Mouse (Mus musculus) limb, embryonic 10.5 days (tissue): ENCODE results near the gene Mmp2. TPM values are rescaled to one million over a fixed set of nuclear protein-coding genes. Genes with fewer than 3 reads are reported as not detected.

Source experiments
- DNase-seq: peaks from one replicate; pipeline ENCODE4 v3.0.0-alpha.2; 2017; ENCODE audit warnings: low spot score
- H3K27ac ChIP-seq: fragments of 300-500 bp; sonication (generic); 2 replicates; pipeline ENCODE4 v1.5.1; 2016; ENCODE audit warnings: mild to moderate bottlenecking
- H3K27me3 ChIP-seq: fragments of 300-500 bp; sonication (generic); 2 replicates; pipeline ENCODE4 v1.6.1; 2016; ENCODE audit warnings: low read depth, mild to moderate bottlenecking; ENCODE audit not compliant: poor library complexity, severe bottlenecking
- H3K36me3 ChIP-seq: fragments of 300-500 bp; sonication (generic); 2 replicates; pipeline ENCODE4 v1.6.1; 2016; ENCODE audit warnings: mild to moderate bottlenecking, moderate library complexity
- H3K4me1 ChIP-seq: fragments of 300-500 bp; sonication (generic); 2 replicates; pipeline ENCODE4 v1.6.1; 2016
- H3K4me3 ChIP-seq: fragments of 300-500 bp; sonication (generic); 2 replicates; pipeline ENCODE4 v1.5.1; 2016; ENCODE audit warnings: mild to moderate bottlenecking, moderate library complexity
- H3K9me3 ChIP-seq: fragments of 300-500 bp; sonication (generic); replicated peaks from 2 replicates; pipeline ENCODE4 v1.6.1; 2016; ENCODE audit warnings: mild to moderate bottlenecking
- WGBS: fragments of 180-500 bp; shearing (Covaris S2); methylation state at CpG from one replicate; pipeline ENCODE4 v1.1.7; 2016; 5-methylcytosine and 5-hydroxymethylcytosine counted together
- polyA plus RNA-seq: library from polyadenylated mRNA; unstranded; fragments of >200 nt; fragmentation: Nextera tagmentation; extraction: Ambion mirVana; gene quantifications from 2 replicates; pipeline ENCODE4 v1.2.1, GENCODE M21; 2016

Gene Mmp2
- polyA plus RNA-seq, 1 experiment from 2014 or later: 220 TPM

GRCm38 (mm10) chr8:92817928-92818818, 8.9 kb upstream of the Mmp2 start:
- H3K36me3 ChIP-seq: no peaks in the 10 kb centered on the region
- 25% methylated on average over 6 of the region's 6 CpGs for WGBS
- no peak overlapping the region for H3K27ac ChIP-seq
- peaks cover 20% of the 10 kb centered on the region for H3K4me1 ChIP-seq
- no peaks in the 10 kb centered on the region for H3K27me3 ChIP-seq
- peak; percentile 95 for DNase-seq
- no peak overlapping the region for H3K4me3 ChIP-seq
- no peaks in the 10 kb centered on the region for H3K9me3 ChIP-seq

GRCm38 (mm10) chr8:92821151-92821550, 5.9 kb upstream of the Mmp2 start:
- no peak overlapping the region for H3K27ac ChIP-seq
- H3K9me3 ChIP-seq: no peaks in the 10 kb centered on the region
- H3K4me3 ChIP-seq: no peak overlapping the region
- no peaks in the 10 kb centered on the region for H3K36me3 ChIP-seq
- H3K4me1 ChIP-seq: peaks cover 23% of the 10 kb centered on the region
- DNase-seq: no peak
- H3K27me3 ChIP-seq: no peaks in the 10 kb centered on the region

- no peak overlapping the region for H3K4me3 ChIP-seq
- H3K27me3 ChIP-seq: no peaks in the 10 kb centered on the region
- DNase-seq: no peak
- H3K4me1 ChIP-seq: peaks cover 33% of the 10 kb centered on the region
- no peak overlapping the region for H3K27ac ChIP-seq
- H3K36me3 ChIP-seq: no peaks in the 10 kb centered on the region
- no peaks in the 10 kb centered on the region for H3K9me3 ChIP-seq
- WGBS: 79% methylated on average over 5 of the region's 5 CpGs
Measured at GRCm38 (mm10) chr8:92822386-92822785, 4.7 kb upstream of the Mmp2 start.

GRCm38 (mm10) chr8:92825991-92826390, 1.1 kb upstream of the Mmp2 start:
- Histone ChIP-seq H3K4me1 (peaks cover 48% of the 10 kb centered on the region), H3K4me3 (no peak overlapping the region), H3K27ac (0 out of 2 replicates have a peak overlapping the region, but pooled peaks have one; percentile 99), H3K9me3 (no peaks in the 10 kb centered on the region), H3K36me3 (peaks cover 15% of the 10 kb centered on the region), H3K27me3 (no peaks in the 10 kb centered on the region)
- WGBS: 73% methylated on average over 4 of the region's 4 CpGs
- DNase-seq: no peak

GRCm38 (mm10) chr8:92828251-92828743, 1.2 kb downstream of the Mmp2 start:
- peak overlapping the region; percentile 83 for H3K4me3 ChIP-seq
- DNase-seq: peak; percentile 73
- H3K9me3 ChIP-seq: no peaks in the 10 kb centered on the region
- WGBS: 14% methylated on average over 15 of the region's 15 CpGs
- peak overlapping the region; percentile 99 for H3K27ac ChIP-seq
- H3K4me1 ChIP-seq: peaks cover 34% of the 10 kb centered on the region
- H3K27me3 ChIP-seq: no peaks in the 10 kb centered on the region
- H3K36me3 ChIP-seq: peaks cover 38% of the 10 kb centered on the region

- no peak for DNase-seq
- H3K4me1 ChIP-seq: peaks cover 6% of the 10 kb centered on the region
- no peak overlapping the region for H3K4me3 ChIP-seq
- WGBS: 64% methylated on average over 5 of the region's 5 CpGs
- no peaks in the 10 kb centered on the region for H3K27me3 ChIP-seq
- peaks cover 97% of the 10 kb centered on the region for H3K36me3 ChIP-seq
- H3K27ac ChIP-seq: no peak overlapping the region
- no peaks in the 10 kb centered on the region for H3K9me3 ChIP-seq
Measured at GRCm38 (mm10) chr8:92834065-92834731, 7.1 kb downstream of the Mmp2 start.

GRCm38 (mm10) chr8:92834786-92835500, 7.9 kb downstream of the Mmp2 start:
- H3K36me3 ChIP-seq: peaks cover 99% of the 10 kb centered on the region

GRCm38 (mm10) chr8:92835901-92836300, 8.8 kb downstream of the Mmp2 start:
- H3K4me1 ChIP-seq: no peaks in the 10 kb centered on the region
- H3K4me3 ChIP-seq: no peak overlapping the region
- H3K27ac ChIP-seq: no peak overlapping the region
- no peaks in the 10 kb centered on the region for H3K9me3 ChIP-seq
- H3K36me3 ChIP-seq: peaks cover 100% of the 10 kb centered on the region
- DNase-seq: no peak
- no peaks in the 10 kb centered on the region for H3K27me3 ChIP-seq
- 97% methylated on average over 11 of the region's 11 CpGs for WGBS

More at GRCm38 (mm10) chr8:92834786-92835500, 7.9 kb downstream of the Mmp2 start:
- no peak overlapping the region for H3K27ac ChIP-seq
- H3K9me3 ChIP-seq: no peaks in the 10 kb centered on the region
- H3K4me3 ChIP-seq: no peak overlapping the region
- H3K27me3 ChIP-seq: no peaks in the 10 kb centered on the region
- no peak for DNase-seq
- WGBS: 86% methylated on average over 11 of the region's 11 CpGs
- no peaks in the 10 kb centered on the region for H3K4me1 ChIP-seq

GRCm38 (mm10) chr8:92838616-92839015, 11.5 kb downstream of the Mmp2 start:
- no peak for DNase-seq
- no peak overlapping the region for H3K27ac ChIP-seq
- H3K36me3 ChIP-seq: peaks cover 100% of the 10 kb centered on the region
- no peak overlapping the region for H3K4me3 ChIP-seq
- WGBS: 85% methylated on average over 3 of the region's 3 CpGs
- no peaks in the 10 kb centered on the region for H3K9me3 ChIP-seq
- H3K27me3 ChIP-seq: no peaks in the 10 kb centered on the region
- no peaks in the 10 kb centered on the region for H3K4me1 ChIP-seq

- WGBS: 92% methylated on average over 8 of the region's 8 CpGs
- Histone ChIP-seq H3K27me3 (no peaks in the 10 kb centered on the region), H3K36me3 (peaks cover 100% of the 10 kb centered on the region), H3K9me3 (no peaks in the 10 kb centered on the region), H3K27ac (no peak overlapping the region), H3K4me3 (no peak overlapping the region), H3K4me1 (no peaks in the 10 kb centered on the region)
- DNase-seq: no peak
Measured at GRCm38 (mm10) chr8:92839161-92839560, 12.1 kb downstream of the Mmp2 start.

GRCm38 (mm10) chr8:92839876-92840275, 12.8 kb downstream of the Mmp2 start:
- H3K27me3 ChIP-seq: no peaks in the 10 kb centered on the region
- H3K9me3 ChIP-seq: no peaks in the 10 kb centered on the region
- H3K4me1 ChIP-seq: no peaks in the 10 kb centered on the region
- no peak overlapping the region for H3K27ac ChIP-seq
- H3K4me3 ChIP-seq: no peak overlapping the region
- 93% methylated on average over 7 of the region's 7 CpGs for WGBS
- peaks cover 100% of the 10 kb centered on the region for H3K36me3 ChIP-seq
- DNase-seq: no peak

GRCm38 (mm10) chr8:92846684-92847083, 19.6 kb downstream of the Mmp2 start:
- no peak overlapping the region for H3K4me3 ChIP-seq
- DNase-seq: no peak
- peaks cover 100% of the 10 kb centered on the region for H3K36me3 ChIP-seq
- 0 out of 2 replicates have a peak, but pooled peaks cover 4% of the 10 kb centered on the region for H3K4me1 ChIP-seq
- no peaks in the 10 kb centered on the region for H3K9me3 ChIP-seq
- H3K27ac ChIP-seq: 0 out of 2 replicates have a peak overlapping the region, but pooled peaks have one; percentile 17
- H3K27me3 ChIP-seq: no peaks in the 10 kb centered on the region
- WGBS: 72% methylated on average over 3 of the region's 3 CpGs
